Mouse (Mus musculus) cerebellum, adult 9-11 months (tissue): ENCODE measurements around the gene Spin2e.
"Not testable (repeated sequence)": the region's sequence is repeated elsewhere in the genome, so short reads cannot be mapped to it uniquely, and the experiment has no call there.

Experiments used
- DNase-seq: peaks from one replicate; pipeline ENCODE4 v3.0.0; 2022

Gene Spin2e

GRCm38 (mm10) chrX:31618820-31619219, at the start of gene Spin2e:
Gene Spin2e (minus strand): TSS chrX:31618920.
- DNase-seq: not testable (repeated sequence)

- DNase-seq: not testable (repeated sequence)
Observed at GRCm38 (mm10) chrX:31574183-31574582, 44.5 kb downstream of the Spin2e start, which contains the start of gene Gm21883. Gene Gm21883 (minus strand): TSS chrX:31574283.
